Mouse (Mus musculus) CH12.LX (cell line): ENCODE data around the gene Cfap126.

Source experiments
- BHLHE40 ChIP-seq: IDR thresholded peaks from 2 replicates; pipeline ENCODE4 v1.6.1; 2011; ENCODE audit warnings: mild to moderate bottlenecking, low read depth, low read length, improper control_type of control experiment
- CTCF ChIP-seq, 2 experiments: IDR thresholded peaks in 1 of 2; conservative IDR thresholded peaks in 1 of 2; 2 replicates each; pipeline ENCODE4 v1.5.1; 2011 to 2012; ENCODE audit warnings: low read depth in 2 of 2, low read length in 2 of 2, improper control_type of control experiment in 1 of 2, inconsistent platforms in 1 of 2, mild to moderate bottlenecking in 1 of 2, moderate library complexity in 1 of 2
- EP300 ChIP-seq: IDR thresholded peaks from 2 replicates; pipeline ENCODE4 v1.6.1; 2011; ENCODE audit warnings: low read length, improper control_type of control experiment
- ETS1 ChIP-seq: conservative IDR thresholded peaks from 2 replicates; pipeline ENCODE4 v1.6.1; 2012; ENCODE audit warnings: low read depth, mild to moderate bottlenecking, inconsistent platforms, low read length, improper control_type of control experiment, moderate library complexity
- IRF4 ChIP-seq: IDR thresholded peaks from 2 replicates; pipeline ENCODE4 v1.6.1; 2014; ENCODE audit warnings: low read depth, mild to moderate bottlenecking, inconsistent platforms, low read length, improper control_type of control experiment
- JUND ChIP-seq: conservative IDR thresholded peaks from 2 replicates; pipeline ENCODE4 v1.6.1; 2011; ENCODE audit warnings: low read depth, low read length, improper control_type of control experiment
- KAT2A ChIP-seq: IDR thresholded peaks from 2 replicates; pipeline ENCODE4 v1.6.1; 2012; ENCODE audit warnings: low read length, improper control_type of control experiment, inconsistent platforms; ENCODE audit not compliant: insufficient replicate concordance
- MYC ChIP-seq: IDR thresholded peaks from 2 replicates; pipeline ENCODE4 v1.6.1; 2011; ENCODE audit warnings: low read depth, mild to moderate bottlenecking, improper control_type of control experiment, low read length
- POLR2A ChIP-seq: IDR thresholded peaks from 2 replicates; pipeline ENCODE4 v1.6.1; 2011; ENCODE audit warnings: low read depth, mild to moderate bottlenecking, improper control_type of control experiment, low read length
- RAD21 ChIP-seq: IDR thresholded peaks from 2 replicates; pipeline ENCODE4 v1.6.1; 2011; ENCODE audit warnings: low read depth, mild to moderate bottlenecking, low read length, improper control_type of control experiment, moderate library complexity
- TBP ChIP-seq: conservative IDR thresholded peaks from 2 replicates; pipeline ENCODE4 v1.6.1; 2011; ENCODE audit warnings: low read depth, low read length, improper control_type of control experiment
- USF1 ChIP-seq: IDR thresholded peaks from 2 replicates; pipeline ENCODE4 v1.6.1; 2014; ENCODE audit warnings: low read depth, mild to moderate bottlenecking, inconsistent platforms, low read length, improper control_type of control experiment
- ZC3H11A ChIP-seq: IDR thresholded peaks from 2 replicates; pipeline ENCODE4 v1.6.1; 2012; ENCODE audit warnings: low read depth, mild to moderate bottlenecking, inconsistent platforms, low read length, improper control_type of control experiment

DNA sequence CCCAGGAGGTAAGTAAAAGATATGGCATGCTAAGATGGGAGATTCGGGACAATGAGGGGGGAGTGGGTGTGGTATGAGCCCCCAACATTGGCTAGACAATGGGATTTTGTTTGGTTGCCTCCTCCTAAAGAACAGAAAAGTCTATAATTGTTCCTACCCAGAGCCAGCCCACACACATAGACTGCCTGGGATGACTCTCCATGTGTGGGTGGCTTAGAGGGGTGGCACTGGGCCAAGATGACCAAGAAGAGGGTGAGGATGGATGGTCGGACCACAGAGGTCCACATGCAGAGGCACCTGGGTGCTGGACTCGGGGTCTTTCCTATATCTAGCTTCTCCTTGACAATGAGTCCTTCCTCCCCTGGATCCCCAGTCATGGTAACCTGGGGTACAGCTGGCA is 42.9 kb downstream of the Cfap126 start:
- no peak for TF ChIP-seq USF1
- TF ChIP-seq MYC = no peak
- TF ChIP-seq IRF4 = no peak
- TF ChIP-seq TBP = no peak
- no peak for TF ChIP-seq EP300
- TF ChIP-seq JUND = no peak
- TF ChIP-seq CTCF (conservative IDR thresholded peaks at IDR 0.05 in 1 of 2, IDR thresholded peaks at IDR 0.05 in 1 of 2; ENCODE audit: low read depth in 2 of 2, low read length in 2 of 2) = no peak
- no peak for TF ChIP-seq POLR2A
- TF ChIP-seq ZC3H11A = no peak
- TF ChIP-seq RAD21 = no peak
- TF ChIP-seq ETS1 = no peak
- TF ChIP-seq KAT2A = no peak
- no peak for TF ChIP-seq BHLHE40
